Mouse (Mus musculus) cerebellum, postnatal 14 days (tissue): ENCODE measurements around the gene Olfr1166.
"Not testable (repeated sequence)": the region's sequence is repeated elsewhere in the genome, so short reads cannot be mapped to it uniquely, and the experiment has no call there.

Experiments used
- DNase-seq, 2 experiments: peaks; one replicate each; pipeline ENCODE4 v3.0.0; 2021; ENCODE audit warnings: mixed read lengths in 2 of 2

Gene Olfr1166

DNA sequence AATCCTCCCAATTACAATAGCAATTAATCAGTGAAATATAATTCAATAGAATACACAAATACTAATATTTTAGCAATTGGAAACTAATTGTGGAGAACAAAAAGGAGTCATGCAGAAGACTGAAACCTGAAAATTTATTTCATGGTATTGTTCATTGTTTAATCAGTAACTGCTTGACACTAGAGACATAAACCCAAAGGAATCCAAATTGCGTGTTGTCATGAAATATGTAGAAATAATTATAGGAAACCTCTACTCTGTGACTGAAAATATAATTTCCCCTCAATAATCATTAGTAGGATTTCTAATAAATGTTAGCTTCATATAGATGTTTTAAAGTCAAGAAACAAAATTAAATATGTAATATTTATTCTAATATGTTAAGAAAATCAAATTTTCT lies at the start of gene Olfr1166:
Olfr1166 (minus strand) TSS at position 101 of the 400 bp plus-strand sequence.
- DNase-seq: no peak

DNA sequence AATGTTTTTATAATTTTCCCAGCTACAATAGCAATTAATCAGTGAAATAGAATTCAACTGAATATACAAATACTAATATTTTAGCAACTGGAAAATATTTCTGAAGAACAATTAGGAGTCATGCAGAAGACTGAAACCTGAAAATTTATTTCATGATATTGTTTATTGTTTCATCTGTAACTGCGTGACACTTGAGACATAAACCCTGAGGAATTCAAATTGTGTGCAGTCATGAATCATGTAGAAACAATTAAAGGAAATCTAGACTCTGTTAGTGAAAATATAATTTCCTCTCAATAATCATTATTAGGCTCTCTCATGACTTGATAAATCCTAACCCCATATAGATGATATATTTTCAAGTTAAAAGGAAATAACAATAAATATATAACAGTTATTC lies 27.0 kb upstream of the Olfr1166 start, which contains the start of gene Olfr1167:
Olfr1167 (minus strand) TSS at position 101 of the 400 bp plus-strand sequence.
- DNase-seq: not testable (repeated sequence)

DNA sequence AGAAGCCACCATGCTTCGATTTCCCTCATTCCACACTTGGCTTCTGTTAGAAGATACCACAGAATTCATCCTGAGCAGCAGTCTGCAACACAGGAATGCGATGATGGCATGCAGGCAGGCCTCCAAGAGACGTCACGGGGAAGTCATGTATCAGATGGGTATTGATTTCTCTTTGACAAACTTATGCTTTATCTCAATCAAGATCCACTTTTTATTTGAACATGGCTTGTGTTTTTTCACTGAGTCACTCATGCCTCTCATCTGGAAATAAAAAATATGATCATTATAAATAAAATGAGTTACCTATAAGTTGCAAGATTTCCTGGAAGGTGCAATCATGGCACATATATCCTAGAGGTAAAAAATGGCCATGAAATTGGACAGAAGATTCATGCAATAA lies 34.2 kb downstream of the Olfr1166 start, which contains the start of gene Olfr1164:
Olfr1164 (minus strand) TSS at position 101 of the 400 bp plus-strand sequence.
- no peak for DNase-seq
